Mouse (Mus musculus) layer of hippocampus, adult 18-20 months (tissue): Measurements from ENCODE around the gene Per2. TPM values are rescaled to one million over a fixed set of nuclear protein-coding genes. Genes with fewer than 3 reads are reported as not detected.

ENCODE experiments used
- DNase-seq, 2 experiments: peaks; one replicate each; pipeline ENCODE4 v3.0.0; 2022; ENCODE audit warnings: low spot score in 2 of 2
- total RNA-seq, 2 experiments: library from RNA; stranded (reverse); gene quantifications; 2 replicates each; pipeline ENCODE4 v1.2.3; 2021

Gene Per2
- total RNA-seq, 2 experiments from 2014 or later, result 32.2 to 35.2 TPM

DNA sequence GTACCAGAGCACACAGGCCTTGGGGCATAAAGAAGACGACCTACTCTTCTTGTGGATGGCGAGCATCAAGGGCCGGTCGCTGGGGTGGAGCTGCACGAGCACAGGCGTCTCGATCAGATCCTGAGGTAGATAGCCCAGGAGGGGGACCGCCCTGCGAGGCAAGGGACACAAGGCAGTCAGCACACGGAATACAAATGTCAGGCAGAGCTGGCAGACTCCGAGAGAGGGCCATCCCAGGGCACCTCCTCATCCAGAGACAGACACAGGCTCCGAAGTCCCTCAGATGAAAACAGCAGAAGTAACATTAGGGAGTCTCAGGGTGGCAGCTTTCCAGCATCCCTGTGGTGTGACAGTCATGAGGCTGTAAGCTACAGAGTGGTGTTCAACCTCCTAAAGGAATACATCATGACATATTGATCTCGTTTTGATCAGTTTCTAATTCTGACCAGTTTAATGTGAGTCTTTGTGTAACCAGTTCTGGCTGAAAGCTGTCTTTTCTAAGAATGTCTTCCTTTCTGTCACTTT, 23.5 kb downstream of the Per2 start:
- DNase-seq, result no peak

DNA sequence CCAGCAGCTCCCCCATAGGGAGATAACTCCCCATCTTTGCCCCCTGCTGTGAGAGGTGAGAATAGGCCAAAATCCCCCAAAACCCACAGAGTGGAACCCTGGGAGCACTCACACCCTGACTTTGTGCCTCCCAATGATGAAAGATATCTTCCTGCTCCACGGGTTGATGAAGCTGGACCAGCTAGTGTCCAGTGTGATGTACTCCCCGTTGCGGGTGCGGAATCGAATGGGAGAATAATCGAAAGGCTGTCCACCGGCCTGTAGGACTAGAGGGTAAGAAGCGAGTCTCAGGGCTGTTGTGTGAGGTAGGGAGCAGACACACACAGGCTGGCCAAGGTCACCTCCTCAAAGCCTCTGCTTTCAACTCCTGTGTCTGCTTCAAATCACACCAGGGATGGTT, 24.2 kb downstream of the Per2 start:
- no peak for DNase-seq

DNA sequence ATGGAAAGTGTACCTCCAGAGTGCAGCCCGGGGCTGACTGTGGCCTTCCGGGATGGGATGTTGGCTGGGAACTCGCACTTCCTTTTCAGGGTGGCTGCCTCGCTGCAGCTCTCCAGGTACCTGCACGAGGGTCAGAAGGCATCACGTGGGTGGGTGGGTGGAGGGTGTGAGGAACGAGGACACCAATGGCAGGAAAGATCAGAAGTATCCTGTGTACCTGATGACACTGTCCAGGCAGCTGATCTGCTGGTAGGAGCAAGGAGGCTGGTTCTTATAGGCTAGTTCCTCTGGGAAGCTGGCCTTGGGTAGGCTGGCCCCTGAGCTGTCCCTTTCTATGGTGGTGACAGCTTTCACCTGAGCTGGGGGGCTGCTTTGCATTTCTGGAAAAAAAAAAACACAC, 28.4 kb downstream of the Per2 start:
- DNase-seq, result no peak

DNA sequence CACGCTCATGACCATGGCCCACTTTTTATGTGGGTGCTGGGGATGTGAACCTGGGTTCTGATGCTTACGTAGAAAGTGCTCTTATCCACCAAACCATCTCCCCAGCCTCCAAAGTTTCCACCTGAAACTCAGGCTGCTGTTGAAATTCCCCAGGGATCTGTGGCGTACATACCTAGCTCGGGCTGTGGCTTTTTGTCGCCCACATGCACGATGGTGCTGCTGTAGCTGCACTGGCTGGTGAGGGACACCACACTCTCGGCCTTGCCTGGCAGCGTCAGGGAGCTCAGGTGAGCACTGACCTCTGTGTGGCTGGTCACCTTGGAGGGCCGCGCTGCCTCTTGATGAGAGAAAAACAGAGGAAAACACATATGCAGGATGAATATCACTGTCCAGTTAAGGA, 29.9 kb downstream of the Per2 start:
- no peak for DNase-seq

DNA sequence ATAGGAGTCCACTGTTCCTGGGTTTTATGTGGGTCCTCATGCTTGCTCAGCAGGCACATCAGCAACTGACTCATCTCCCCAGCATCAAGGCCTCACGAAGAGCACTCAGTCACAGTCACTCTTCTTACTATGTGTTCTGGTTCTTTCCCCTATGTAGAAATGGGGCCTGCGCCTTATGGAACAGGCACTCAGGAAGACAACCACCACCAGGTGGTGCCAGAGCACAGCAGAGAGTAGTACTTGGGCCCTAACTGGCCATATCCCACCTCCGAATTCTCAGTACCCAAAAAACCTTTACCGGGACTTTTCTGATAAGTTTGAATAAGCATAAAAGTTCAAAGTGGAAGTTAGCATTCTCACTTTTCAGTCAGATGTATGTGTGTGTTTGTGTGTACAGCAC, 30.5 kb downstream of the Per2 start:
- DNase-seq, result peak; percentile 51 to 88

DNA sequence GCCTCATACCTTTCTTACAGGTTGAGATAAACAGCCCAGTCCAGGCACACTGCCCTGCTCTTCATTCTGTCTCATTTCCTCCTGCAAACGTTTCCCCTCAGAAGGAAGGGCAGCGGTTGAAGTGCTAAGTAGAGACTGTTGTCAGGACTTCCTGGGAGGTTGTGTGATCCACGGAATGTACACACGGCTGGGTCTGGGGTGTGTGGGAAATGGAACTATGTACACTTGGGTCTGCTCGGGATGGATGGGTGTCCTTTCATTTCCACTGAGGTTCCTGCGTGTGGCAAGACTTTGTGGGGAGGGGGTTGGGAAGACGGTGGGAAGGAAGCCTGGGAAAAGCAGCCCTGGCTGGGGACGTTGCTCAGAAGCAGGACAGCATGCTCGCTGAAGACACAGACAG, 32.7 kb downstream of the Per2 start:
- DNase-seq, result no peak

DNA sequence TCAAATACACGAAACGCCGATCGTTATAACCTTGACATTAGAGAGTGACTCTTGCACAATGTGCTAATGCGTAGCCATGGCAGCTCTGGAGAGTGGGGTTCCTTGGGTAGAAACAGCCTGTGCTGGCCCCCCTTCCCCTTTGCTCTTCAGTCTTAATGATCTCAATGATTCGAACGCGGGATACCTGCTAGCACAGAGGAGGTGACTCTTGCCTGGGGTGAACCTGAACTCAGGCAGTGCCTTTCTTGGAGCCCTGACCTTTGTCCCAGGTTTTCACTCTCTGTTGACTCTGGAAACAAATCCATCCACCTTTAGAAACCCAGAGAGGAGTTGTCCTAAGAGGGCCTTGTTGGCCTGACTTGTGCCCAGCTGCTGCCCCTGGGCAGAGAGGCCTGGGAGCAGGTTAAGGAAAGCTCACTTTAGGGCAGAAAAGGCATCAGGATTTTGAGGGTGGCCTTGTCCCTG, 38.5 kb downstream of the Per2 start:
- no peak for DNase-seq

DNA sequence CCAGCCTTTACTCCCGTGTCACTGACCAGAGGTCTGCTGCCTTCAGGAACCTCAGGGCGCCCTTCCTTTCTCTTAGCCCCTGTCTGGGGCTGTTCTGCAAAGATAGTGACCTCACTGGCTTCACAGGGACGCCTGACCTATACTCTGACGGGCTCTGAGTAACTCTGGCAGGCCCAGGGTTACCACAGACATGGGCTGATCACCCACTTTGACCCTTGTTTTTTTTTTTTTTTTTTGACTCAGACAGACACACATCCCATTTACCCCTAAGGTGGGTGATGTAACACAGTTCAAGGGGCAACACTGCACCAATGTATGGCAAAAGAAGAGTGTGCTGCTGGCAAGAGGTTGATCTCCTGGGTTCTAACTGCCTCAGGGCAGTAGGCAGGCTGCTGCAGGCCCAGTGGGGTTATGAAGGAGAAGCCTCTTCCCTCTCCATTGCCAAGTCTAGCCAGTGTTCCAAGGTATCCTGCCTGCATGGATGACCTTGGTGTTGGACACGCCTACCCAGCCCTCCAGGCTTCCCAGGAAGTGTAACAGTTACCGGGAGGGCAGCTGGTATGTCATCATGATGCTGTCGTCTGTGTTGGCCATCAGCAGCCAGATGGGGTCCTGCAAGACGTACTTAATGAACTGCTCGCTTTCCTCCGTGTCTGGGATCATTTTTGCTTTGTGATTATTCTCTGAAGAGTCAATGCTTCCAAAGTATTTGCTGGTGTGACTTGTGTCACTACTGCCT, 39.1 kb downstream of the Per2 start:
- DNase-seq, result no peak

DNA sequence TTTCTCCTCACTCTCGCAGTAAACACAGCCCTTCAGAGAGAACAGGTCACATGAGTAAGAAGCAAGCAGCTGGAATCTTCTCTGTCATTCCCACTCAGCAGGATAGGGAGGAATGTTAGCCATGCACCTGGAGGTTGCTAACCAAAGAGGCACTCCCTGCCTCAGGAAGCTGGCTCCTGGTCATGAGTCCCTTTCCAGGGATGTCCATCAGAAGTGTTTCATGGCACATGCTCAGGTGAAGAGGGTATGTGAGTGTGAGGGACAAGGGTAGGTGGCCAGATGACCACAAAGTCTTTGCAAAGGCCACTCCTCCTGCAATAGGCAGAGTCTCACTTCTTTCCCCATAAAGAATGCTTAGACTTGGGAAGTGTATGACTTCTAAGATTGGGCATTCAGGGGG, 41.1 kb downstream of the Per2 start:
- DNase-seq, result no peak

DNA sequence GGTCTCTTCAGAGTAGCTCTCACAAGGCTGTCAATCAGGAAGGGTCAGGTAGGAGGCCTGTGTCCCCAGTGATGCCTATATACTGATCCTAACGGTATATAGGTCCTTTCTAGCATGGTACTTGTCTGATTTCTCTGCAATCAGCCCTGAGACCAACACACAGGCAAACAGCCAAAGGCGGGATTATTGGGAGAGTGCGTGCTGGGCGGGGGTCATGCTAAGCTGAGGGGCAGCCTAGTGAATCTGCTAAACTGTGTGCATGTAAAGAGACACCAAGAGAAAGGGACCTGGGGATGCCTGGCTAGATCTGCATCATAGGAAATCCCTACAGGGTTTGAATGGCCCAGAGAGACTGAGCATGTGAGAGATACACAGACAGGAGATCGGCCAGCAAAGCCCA, 43.8 kb downstream of the Per2 start:
- no peak for DNase-seq

DNA sequence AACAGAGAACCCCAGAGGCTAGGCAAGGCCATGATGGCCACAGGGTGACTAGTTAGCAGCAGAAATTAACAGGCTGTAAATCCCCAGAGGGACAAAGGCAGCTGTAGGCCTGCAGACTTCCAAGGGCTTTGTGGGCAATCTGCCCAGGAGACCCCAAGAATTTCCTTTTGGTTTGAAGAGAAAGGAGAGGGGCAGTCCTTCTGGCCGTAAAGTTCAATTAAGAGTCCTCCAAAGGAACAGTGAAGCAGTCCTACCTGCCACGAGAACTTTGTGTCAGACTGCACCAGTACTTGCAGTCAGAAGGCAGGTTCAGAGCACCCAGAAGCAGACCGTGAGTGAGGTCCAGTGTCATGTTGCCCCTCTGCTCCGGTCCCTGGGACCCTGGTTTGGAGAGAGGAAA, 44.2 kb downstream of the Per2 start:
- no peak for DNase-seq

DNA sequence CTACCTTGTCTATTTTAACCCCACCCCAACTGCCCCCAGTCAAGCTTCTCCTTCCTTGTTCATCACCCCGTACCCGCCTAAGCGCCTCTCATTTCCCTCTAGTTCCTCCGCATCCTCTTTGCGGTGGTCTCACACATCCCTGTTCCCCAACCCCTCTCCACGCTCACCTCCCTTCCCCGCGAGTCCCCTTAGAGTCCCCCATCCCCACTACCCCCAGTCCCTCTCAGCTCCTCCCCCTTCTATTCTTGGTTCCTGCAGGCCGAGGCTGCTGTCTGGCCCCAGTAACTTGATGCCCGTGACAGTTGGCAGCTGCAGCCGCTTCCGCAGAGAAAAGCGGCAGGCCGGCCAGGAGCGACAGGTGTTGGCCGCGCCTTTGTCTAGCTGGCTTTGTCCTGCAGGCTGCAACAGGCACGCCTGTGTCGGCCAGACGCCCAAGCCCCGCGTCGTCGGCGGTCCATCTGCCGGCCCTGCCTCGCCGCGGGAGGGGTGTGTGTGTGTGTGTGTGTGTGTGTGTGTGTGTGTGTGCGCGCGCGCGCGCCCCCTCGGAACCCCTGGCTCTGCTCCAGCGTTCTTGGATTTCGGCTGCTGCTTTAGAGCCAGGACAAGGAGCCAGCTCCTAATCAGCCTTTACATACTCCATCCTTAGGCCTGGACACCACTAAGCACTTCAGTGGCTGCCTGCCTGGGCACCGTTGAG, 45.1 kb downstream of the Per2 start, which contains the start of gene Hes6:
Gene Hes6, minus strand, starts transcription at position 141 of the 697 bp plus-strand sequence.
- peak; percentile 37 to 62 for DNase-seq

DNA sequence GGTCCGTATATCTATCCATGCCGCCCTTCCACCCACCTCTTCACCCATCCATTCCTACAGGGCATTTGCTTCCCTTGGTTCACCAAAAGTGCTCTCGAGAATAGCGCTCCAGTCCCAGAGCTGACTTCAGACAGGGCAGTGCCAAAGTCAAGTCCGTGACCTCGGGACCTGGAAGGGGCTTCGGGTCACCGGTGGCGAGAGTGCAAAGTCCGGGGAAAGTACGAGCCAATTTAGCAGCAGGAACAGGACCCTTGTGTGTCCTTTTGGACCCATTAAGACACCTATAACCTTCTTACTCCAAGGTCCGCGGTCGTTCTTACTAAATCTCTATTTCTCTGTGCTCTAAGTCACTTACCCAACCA, 45.6 kb downstream of the Per2 start:
- DNase-seq, result no peak

DNA sequence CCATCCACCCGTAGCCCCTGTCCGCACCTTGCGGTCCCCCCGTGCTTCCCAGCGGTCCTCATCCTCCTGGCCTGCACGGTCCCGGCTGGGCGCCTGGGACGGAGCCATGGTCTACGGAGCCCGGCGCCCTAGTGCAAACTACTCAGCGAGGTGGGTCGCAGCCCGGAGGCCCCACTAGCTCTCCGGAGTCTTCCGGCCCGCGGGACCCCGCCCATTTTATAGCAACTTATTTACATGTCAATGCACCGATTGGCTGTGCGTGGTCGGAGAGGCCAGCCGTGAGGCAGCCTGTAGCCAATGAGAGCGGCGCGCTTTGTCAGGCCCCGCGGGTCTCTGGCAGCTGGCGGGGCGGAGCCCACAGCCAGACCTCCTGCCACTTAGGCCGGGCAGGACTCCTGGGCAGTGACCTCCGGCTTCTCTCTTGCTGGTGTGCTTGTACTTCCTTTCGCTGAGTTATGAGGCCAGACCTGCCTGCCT, 46.1 kb downstream of the Per2 start:
- DNase-seq, result peak; percentile 85 to 93

DNA sequence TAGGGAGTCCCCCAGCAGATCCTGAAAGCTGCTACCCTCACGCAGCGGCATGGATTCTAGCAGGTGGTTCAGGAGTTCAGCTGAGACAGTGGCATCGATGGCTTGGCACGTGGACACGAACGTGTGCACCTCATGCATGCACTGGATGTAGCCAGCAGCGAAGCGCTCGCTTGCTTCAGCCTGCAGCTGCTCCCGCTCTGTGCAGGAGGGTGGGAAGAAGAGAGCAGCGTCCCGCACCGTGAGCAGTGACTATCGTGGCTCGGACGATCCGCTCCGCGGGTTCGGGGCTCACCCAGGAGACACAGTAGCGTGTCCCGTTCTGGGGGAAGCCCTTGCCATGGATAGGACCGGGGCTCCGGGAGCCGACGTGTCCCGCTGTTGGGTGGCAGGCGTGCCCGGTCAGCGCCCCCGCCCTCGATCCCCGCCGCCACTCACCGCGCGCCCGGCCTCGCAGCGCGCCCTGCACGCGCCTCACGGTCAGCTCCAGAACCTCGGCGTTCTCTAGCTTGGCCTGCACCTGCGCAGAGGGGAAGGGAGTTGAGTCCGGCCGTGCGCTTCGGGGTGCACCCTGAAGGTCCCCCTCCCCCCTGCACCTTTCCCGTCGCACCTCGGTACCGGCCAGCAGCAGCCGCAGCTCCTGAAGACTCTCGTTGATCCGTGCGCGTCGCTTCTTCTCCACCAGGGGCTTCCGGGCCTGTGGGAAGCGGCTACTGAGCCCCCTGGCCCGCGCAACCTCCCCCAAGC, 46.7 kb downstream of the Per2 start:
- DNase-seq, result no peak

DNA sequence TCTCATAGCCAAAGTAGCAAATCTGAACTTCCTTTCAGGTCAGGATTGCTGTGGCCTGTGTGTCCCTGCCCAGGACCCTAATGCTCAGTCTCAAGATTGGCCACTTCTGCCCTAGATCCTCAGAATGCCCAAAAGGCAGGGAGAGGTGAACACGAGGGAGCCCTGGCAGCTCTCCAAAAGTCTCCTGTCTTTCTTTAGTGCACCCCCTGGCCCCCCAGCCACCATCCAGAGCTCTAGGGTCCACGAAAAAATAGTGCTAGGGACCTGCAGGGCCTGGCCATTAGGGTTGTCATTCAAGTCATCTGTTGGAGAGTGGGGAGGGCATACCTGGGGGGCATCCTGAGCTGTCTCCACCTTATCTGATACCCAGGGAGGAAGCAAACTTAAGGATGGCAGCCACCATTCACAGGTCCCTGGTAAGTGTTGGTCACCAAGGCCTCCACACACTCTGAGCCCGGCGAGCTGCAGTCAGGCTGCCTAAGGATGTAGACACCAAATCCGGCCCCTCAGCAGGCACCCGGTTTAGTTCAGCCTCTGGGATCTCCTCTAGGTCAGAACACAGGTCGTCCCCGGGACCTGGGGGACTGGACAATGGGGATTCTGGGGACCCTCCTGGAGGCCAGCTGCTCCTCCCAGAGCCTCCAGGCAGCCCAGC, 47.4 kb downstream of the Per2 start:
- no peak for DNase-seq

DNA sequence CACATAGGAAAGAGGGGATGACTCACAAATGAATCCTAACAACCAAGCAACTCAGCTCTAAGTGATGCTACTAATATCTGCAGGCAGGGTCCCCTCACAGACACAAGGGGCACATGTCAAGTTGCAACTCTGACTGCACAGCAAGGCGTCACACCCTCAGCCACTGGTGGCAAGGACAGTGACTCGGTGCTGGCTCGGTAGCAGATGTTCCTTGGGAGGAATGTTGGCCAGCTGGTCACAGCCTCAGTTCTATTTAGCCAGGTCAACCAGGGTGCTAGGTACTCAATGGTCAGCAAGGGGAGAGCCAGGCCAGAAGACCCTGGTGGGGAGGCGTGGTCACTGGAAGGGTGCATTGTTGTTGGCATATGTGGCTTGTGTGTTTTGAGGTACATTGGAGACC, 51.3 kb downstream of the Per2 start:
- no peak for DNase-seq

DNA sequence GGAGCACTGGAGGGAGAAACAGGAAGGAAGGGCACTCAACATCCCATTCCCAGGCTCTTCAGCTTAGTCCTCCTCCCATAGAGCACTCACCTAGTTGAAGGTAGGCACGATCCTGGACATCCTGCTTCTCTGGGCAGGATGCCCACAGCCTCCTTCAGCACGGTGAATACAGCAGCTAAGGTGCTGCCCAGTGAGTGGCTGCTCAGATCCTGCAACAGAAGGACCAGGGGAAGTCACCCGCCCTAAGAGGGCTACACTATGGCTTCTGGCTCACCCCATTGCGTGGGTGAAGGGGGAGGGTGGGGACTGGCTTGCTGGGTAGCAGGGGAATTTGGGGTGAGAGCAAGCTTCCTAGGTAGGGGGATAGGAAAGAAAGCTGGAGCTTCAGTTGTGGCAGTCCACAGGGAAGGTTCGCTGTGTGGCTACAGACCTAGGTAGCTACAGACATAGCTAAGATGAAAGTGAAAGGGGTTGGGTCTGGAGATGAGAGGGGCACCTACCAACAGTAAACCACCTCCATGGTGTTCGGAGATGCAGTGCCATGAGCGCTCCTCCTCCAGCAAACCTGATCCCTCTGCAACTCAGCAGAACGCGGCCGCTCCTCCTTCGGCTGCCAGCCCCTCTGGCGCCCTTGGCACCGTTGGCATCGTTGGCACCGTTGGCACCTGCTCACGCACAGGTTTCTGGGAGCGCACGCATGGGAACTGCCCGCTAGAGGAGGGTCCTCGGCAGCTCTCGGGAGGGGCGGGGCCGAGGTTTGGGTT, 53.5 kb downstream of the Per2 start:
- no peak for DNase-seq

DNA sequence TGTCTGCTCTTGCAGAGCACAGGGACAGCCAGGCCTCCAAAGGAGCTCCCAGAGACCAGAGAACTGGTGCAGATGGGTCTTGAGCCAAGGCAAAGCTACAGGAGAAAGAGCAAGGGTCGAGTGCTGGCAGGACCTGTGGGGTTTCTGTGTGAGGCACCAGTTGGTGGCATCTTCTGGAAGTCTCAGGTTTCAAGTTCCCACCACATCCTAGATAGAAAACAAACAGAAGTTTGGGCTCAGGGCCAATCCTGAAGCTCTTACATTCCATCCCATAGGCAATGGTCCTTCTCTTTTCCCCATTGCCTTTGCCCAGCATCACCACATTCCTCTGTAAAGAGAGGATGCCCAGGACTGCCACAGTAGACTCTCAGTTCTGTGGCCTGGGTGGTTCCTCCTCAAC, 54.1 kb downstream of the Per2 start:
- no peak for DNase-seq

DNA sequence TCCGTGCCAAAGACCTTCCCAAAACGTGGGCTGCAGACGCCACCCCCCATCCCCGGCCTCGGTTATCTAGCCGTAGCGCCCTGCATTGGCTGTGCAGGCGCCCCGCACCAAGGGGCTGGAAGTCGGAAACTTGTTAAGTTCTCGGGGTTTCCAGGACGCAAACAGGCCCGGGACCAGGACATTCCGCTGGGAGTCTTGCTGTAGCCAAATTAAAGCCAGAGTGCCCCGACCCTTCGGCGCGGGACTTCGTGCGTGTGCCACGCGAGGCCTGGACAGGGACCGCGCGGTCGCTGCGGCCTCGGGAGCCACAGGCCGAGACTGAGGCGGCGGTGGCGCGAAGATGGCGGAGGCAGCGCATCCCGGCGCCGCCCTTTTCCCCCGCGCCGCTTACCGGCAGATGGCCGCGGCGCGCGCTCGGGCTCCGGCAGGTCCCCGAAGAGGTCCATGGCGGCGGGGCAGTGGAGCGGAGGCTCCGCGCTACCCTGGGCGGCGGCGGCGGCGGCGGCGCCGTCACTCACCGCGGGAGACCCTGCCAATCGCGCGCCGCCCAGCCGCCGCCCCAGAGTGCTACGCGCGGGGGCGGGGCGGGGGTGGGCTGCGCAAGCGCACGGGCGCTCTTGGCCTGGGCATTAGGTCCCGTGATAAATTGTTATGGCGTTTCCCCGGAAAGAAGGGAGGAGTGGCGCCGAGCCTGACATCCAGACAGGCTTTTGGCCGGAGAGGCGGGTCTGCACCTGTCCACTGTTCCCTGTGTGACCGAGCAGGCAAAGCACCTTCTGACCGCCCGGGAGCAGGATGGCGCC, 60.7 kb downstream of the Per2 start, which contains the start of gene Ilkap:
Gene Ilkap, minus strand, starts transcription at position 556 of the 803 bp plus-strand sequence.
- peak; percentile 60 to 85 for DNase-seq
